Mouse (Mus musculus) heart, embryonic 14.5 days (tissue): Measurements from ENCODE around the gene Smc1a. TPM values are rescaled to one million over a fixed set of nuclear protein-coding genes. Genes with fewer than 3 reads are reported as not detected.
"Not testable (repeated sequence)": the region's sequence is repeated elsewhere in the genome, so short reads cannot be mapped to it uniquely, and the experiment has no call there.

Source experiments
- ATAC-seq: fragments of 200-750 bp; cut with Nextera tagmentation; 2 replicates; pipeline ENCODE4 v1.8.0; 2017; ENCODE audit warnings: low read depth, moderate TSS enrichment; ENCODE audit not compliant: insufficient number of reproducible peaks, insufficient read depth, low FRiP score
- H3K27ac ChIP-seq, 2 experiments: fragments of 200-500 bp in 1 of 2; fragments of 300-500 bp in 1 of 2; sonication (generic) in 1 of 2; replicated peaks in 1 of 2; 2 replicates each; pipeline ENCODE4 v1.5.1; 2012 to 2014; ENCODE audit warnings: low read depth in 2 of 2, low read length in 2 of 2, control low read depth in 1 of 2, mild to moderate bottlenecking in 1 of 2, mixed read lengths in 1 of 2; ENCODE audit not compliant: control insufficient read depth in 1 of 2, insufficient read depth in 1 of 2
- H3K27me3 ChIP-seq: fragments of 300-500 bp; sonication (generic); 2 replicates; pipeline ENCODE4 v1.6.1; 2014; ENCODE audit warnings: mild to moderate bottlenecking, low read length, control low read depth; ENCODE audit not compliant: control insufficient read depth, insufficient read depth
- H3K36me3 ChIP-seq: fragments of 300-500 bp; sonication (generic); 2 replicates; pipeline ENCODE4 v1.6.1; 2014; ENCODE audit warnings: mild to moderate bottlenecking, control low read depth, low read length, mixed read lengths; ENCODE audit not compliant: control insufficient read depth, insufficient read depth
- H3K4me1 ChIP-seq, 2 experiments: fragments of 200-500 bp in 1 of 2; fragments of 300-500 bp in 1 of 2; sonication (generic) in 1 of 2; 2 replicates each; pipeline ENCODE4 v1.6.1; 2012 to 2014; ENCODE audit warnings: low read length in 2 of 2, control low read depth in 1 of 2, mixed read lengths in 1 of 2; ENCODE audit not compliant: control insufficient read depth in 2 of 2, insufficient read depth in 2 of 2
- H3K4me2 ChIP-seq: fragments of 300-500 bp; sonication (generic); 2 replicates; pipeline ENCODE4 v1.6.1; 2014; ENCODE audit warnings: mild to moderate bottlenecking, low read length
- H3K4me3 ChIP-seq, 2 experiments: fragments of 200-500 bp in 1 of 2; fragments of 300-500 bp in 1 of 2; sonication (generic) in 1 of 2; 2 replicates each; pipeline ENCODE4 v1.5.1; 2012 to 2014; ENCODE audit warnings: low read length in 2 of 2, mild to moderate bottlenecking in 2 of 2, control low read depth in 1 of 2, low read depth in 1 of 2, moderate library complexity in 1 of 2; ENCODE audit not compliant: control insufficient read depth in 1 of 2, insufficient read depth in 1 of 2
- H3K9ac ChIP-seq: fragments of 300-500 bp; sonication (generic); 2 replicates; pipeline ENCODE4 v1.6.1; 2014; ENCODE audit warnings: mild to moderate bottlenecking, low read length
- H3K9me3 ChIP-seq: fragments of 300-500 bp; sonication (generic); 2 replicates; pipeline ENCODE4 v1.6.1; 2016; ENCODE audit warnings: low read length, control low read depth; ENCODE audit not compliant: control insufficient read depth
- WGBS: fragments of 180-500 bp; shearing (Covaris S2); extraction: QIAGEN DNeasy Blood & Tissue Kit; methylation state at CpG from one replicate; pipeline ENCODE4 v1.1.7; 2014; 5-methylcytosine and 5-hydroxymethylcytosine counted together
- polyA plus RNA-seq: library from polyadenylated mRNA; unstranded; fragments of >200 nt; fragmentation: Nextera tagmentation; extraction: Ambion mirVana; gene quantifications from 2 replicates; pipeline ENCODE4 v1.2.1, GENCODE M21; 2014

The Smc1a gene
- polyA plus RNA-seq, 1 experiment from 2014 or later, result 59.6 TPM

- no peak overlapping the region for H3K4me2 ChIP-seq
- H3K9ac ChIP-seq, result no peak overlapping the region
- no peaks in the 10 kb centered on the region for H3K4me1 ChIP-seq
- WGBS, result 43% methylated on average over 1 of the region's 1 CpGs
- H3K36me3 ChIP-seq, result peaks cover 13% of the 10 kb centered on the region
- ATAC-seq, result no peak
- H3K27ac ChIP-seq, result no peak overlapping the region
- no peak overlapping the region for H3K4me3 ChIP-seq
- H3K9me3 ChIP-seq, result no peaks in the 10 kb centered on the region
- peaks cover 12% of the 10 kb centered on the region; the same call in 1 of the 2 replicates for H3K27me3 ChIP-seq
Observed at GRCm38 (mm10) chrX:152067789-152068188, 51.6 kb downstream of the Smc1a start.

DNA sequence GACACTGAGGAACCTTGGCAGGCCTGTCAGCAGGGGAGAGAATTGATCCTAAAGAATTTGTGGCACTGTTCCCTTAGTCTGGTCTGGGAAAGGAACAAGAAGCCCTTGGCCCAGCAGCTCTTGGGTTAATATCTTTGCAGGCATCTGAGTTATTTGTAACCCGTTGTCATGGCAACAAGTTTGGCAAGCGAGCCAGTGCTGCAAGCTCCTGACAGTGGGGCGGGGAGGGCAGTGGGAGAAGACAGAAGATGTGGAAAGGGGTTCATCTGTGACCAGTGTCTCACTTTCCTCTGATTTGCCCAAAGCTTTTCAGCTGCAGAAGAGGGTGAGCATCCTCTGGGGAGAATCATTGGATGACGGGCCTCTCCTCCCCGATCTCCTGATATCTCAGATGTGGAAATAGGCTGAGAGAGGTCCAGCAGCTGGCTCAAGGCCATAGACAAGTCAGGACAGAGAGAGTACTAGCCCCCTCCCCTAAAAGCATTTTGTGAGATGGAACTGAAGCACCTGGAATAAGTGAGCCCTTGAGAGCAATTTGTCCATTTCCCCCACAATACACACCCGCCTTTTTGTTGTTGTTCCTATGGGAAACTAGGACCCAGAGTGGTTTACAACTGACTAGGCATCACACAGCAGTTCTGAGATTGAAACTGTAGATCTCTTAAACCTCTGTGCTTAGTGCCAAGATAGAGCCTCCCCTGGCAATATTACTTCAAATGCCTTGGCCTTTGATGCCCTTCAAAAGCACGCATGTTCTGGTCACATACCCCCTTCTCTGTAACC is 73.8 kb downstream of the Smc1a start:
- not testable (repeated sequence) for H3K27me3 ChIP-seq, H3K36me3 ChIP-seq, H3K27ac ChIP-seq, ATAC-seq, H3K9me3 ChIP-seq, H3K4me3 ChIP-seq, H3K4me1 ChIP-seq, H3K4me2 ChIP-seq, H3K9ac ChIP-seq
- 29% methylated on average over 6 of the region's 7 CpGs for WGBS

- H3K4me1 ChIP-seq, result no peaks in the 10 kb centered on the region
- H3K9ac ChIP-seq, result no peak overlapping the region
- peaks cover 12% of the 10 kb centered on the region; the same call in 1 of the 2 replicates for H3K27me3 ChIP-seq
- no peak overlapping the region for H3K27ac ChIP-seq
- no peak overlapping the region for H3K4me2 ChIP-seq
- ATAC-seq, result no peak
- WGBS, result 38% methylated on average over 1 of the region's 1 CpGs
- no peaks in the 10 kb centered on the region for H3K36me3 ChIP-seq
- no peaks in the 10 kb centered on the region for H3K9me3 ChIP-seq
- H3K4me3 ChIP-seq, result no peak overlapping the region
Observed at GRCm38 (mm10) chrX:152097572-152097971, 81.3 kb downstream of the Smc1a start.

Other genes starting within 250 kb of the Smc1a start
- 37.7 and 45.2 TPM in 2 replicates for gene Huwe1, start 215.6 kb upstream of the Smc1a start, polyA plus RNA-seq
- 213 and 226 TPM in 2 replicates for gene Hsd17b10, start 14.6 kb upstream of the Smc1a start, polyA plus RNA-seq
- gene Ribc1, start 133 bp upstream of the Smc1a start, polyA plus RNA-seq, result 1.6 and 2.0 TPM in 2 replicates
- 45.0 and 45.9 TPM in 2 replicates for gene Iqsec2, start 127.8 kb downstream of the Smc1a start, polyA plus RNA-seq
- gene Kdm5c, start 216.6 kb downstream of the Smc1a start, polyA plus RNA-seq, result 19.9 and 31.7 TPM in 2 replicates